Mouse (Mus musculus) MEL (cell line): Measurements from ENCODE around the gene Tmem106c. TPM values are rescaled to one million over a fixed set of nuclear protein-coding genes. Genes with fewer than 3 reads are reported as not detected.

Source experiments
- DNase-seq: peaks from one replicate; pipeline ENCODE4 v3.0.0; 2011; ENCODE audit warnings: low read depth, low spot score
- H3K27ac ChIP-seq: 2 replicates; pipeline ENCODE4 v1.5.1; 2012; ENCODE audit warnings: low read depth, mild to moderate bottlenecking, control low read depth, low read length, moderate library complexity; ENCODE audit not compliant: control insufficient read depth
- H3K27me3 ChIP-seq, 2 experiments: fragments of 150-350 bp in 1 of 2; sonication (generic) in 1 of 2; 2 replicates each; pipeline ENCODE4 v1.6.1; 2012; ENCODE audit warnings: low read length in 2 of 2, mild to moderate bottlenecking in 2 of 2, improper control_type of control experiment in 1 of 2, moderate library complexity in 1 of 2; ENCODE audit not compliant: insufficient read depth in 2 of 2, control insufficient read depth in 1 of 2
- H3K36me3 ChIP-seq, 2 experiments: 2 replicates each; pipeline ENCODE4 v1.6.1; 2012 to 2014; ENCODE audit warnings: low read length in 2 of 2, improper control_type of control experiment in 1 of 2, inconsistent platforms in 1 of 2, mild to moderate bottlenecking in 1 of 2; ENCODE audit not compliant: insufficient read depth in 2 of 2, control insufficient read depth in 1 of 2
- H3K4me1 ChIP-seq, 2 experiments: fragments of 150-350 bp in 1 of 2; sonication (generic) in 1 of 2; 2 replicates each; pipeline ENCODE4 v1.6.1; 2012; ENCODE audit warnings: low read length in 2 of 2, improper control_type of control experiment in 1 of 2, mild to moderate bottlenecking in 1 of 2; ENCODE audit not compliant: insufficient read depth in 2 of 2, control insufficient read depth in 1 of 2
- H3K4me3 ChIP-seq, 2 experiments: fragments of 150-350 bp in 1 of 2; sonication (generic) in 1 of 2; 2 replicates each; pipeline ENCODE4 v1.5.1; 2012; ENCODE audit warnings: low read depth in 2 of 2, low read length in 2 of 2, mild to moderate bottlenecking in 2 of 2, moderate library complexity in 2 of 2, control low read depth in 1 of 2, improper control_type of control experiment in 1 of 2; ENCODE audit not compliant: control insufficient read depth in 1 of 2, insufficient read depth in 1 of 2
- H3K79me2 ChIP-seq: 2 replicates; pipeline ENCODE4 v1.6.1; 2012; ENCODE audit warnings: mild to moderate bottlenecking, low read length, moderate library complexity; ENCODE audit not compliant: control insufficient read depth, poor library complexity, insufficient read depth
- H3K9ac ChIP-seq: 2 replicates; pipeline ENCODE4 v1.6.1; 2012; ENCODE audit warnings: low read depth, mild to moderate bottlenecking, control low read depth, low read length, moderate library complexity; ENCODE audit not compliant: control insufficient read depth, poor library complexity, severe bottlenecking
- H3K9me3 ChIP-seq: fragments of 150-350 bp; sonication (generic); replicated peaks from 2 replicates; pipeline ENCODE4 v1.6.1; 2012; ENCODE audit warnings: mild to moderate bottlenecking, low read length, improper control_type of control experiment, moderate library complexity; ENCODE audit not compliant: insufficient read depth
- BHLHE40 ChIP-seq: IDR thresholded peaks from 2 replicates; pipeline ENCODE4 v1.6.1; 2012; ENCODE audit warnings: low read depth, mild to moderate bottlenecking, inconsistent platforms, low read length, improper control_type of control experiment, borderline replicate concordance
- E2F4 ChIP-seq: IDR thresholded peaks from 2 replicates; pipeline ENCODE4 v1.6.1; 2011; ENCODE audit warnings: low read depth, low read length, improper control_type of control experiment, borderline replicate concordance
- GATA1 ChIP-seq: IDR thresholded peaks from 2 replicates; pipeline ENCODE4 v1.6.1; 2011; ENCODE audit warnings: low read depth, low read length, improper control_type of control experiment
- HCFC1 ChIP-seq: IDR thresholded peaks from 2 replicates; pipeline ENCODE4 v1.6.1; 2012; ENCODE audit warnings: low read depth, mild to moderate bottlenecking, inconsistent platforms, low read length, improper control_type of control experiment, moderate library complexity
- JUND ChIP-seq: IDR thresholded peaks from 2 replicates; pipeline ENCODE4 v1.6.1; 2011; ENCODE audit warnings: low read depth, mild to moderate bottlenecking, improper control_type of control experiment, low read length
- MAFK ChIP-seq: IDR thresholded peaks from 2 replicates; pipeline ENCODE4 v1.6.1; 2011; ENCODE audit warnings: low read depth, mild to moderate bottlenecking, low read length, improper control_type of control experiment, borderline replicate concordance
- MEF2A ChIP-seq: IDR thresholded peaks from 2 replicates; pipeline ENCODE4 v1.6.1; 2014; ENCODE audit warnings: low read depth, mild to moderate bottlenecking, inconsistent platforms, low read length, improper control_type of control experiment; ENCODE audit not compliant: poor library complexity, insufficient replicate concordance, severe bottlenecking; ENCODE audit errors: extremely low read depth
- MYC ChIP-seq: IDR thresholded peaks from 2 replicates; pipeline ENCODE4 v1.6.1; 2011; ENCODE audit warnings: low read depth, mild to moderate bottlenecking, low read length, improper control_type of control experiment, moderate library complexity
- NELFE ChIP-seq: IDR thresholded peaks from 2 replicates; pipeline ENCODE4 v1.6.1; 2011; ENCODE audit warnings: low read depth, low read length, improper control_type of control experiment
- POLR2AphosphoS2 ChIP-seq: IDR thresholded peaks from 2 replicates; pipeline ENCODE4 v1.6.1; 2011; ENCODE audit warnings: low read length, improper control_type of control experiment
- RCOR1 ChIP-seq: IDR thresholded peaks from 2 replicates; pipeline ENCODE4 v1.6.1; 2012; ENCODE audit warnings: low read depth, mild to moderate bottlenecking, inconsistent platforms, low read length, improper control_type of control experiment
- SIN3A ChIP-seq: IDR thresholded peaks from 2 replicates; pipeline ENCODE4 v1.6.1; 2012; ENCODE audit warnings: low read length, improper control_type of control experiment, inconsistent platforms
- SMC3 ChIP-seq: IDR thresholded peaks from 2 replicates; pipeline ENCODE4 v1.6.1; 2011; ENCODE audit warnings: low read depth, low read length, improper control_type of control experiment
- TCF12 ChIP-seq: IDR thresholded peaks from 2 replicates; pipeline ENCODE4 v1.6.1; 2014; ENCODE audit warnings: low read depth, mild to moderate bottlenecking, inconsistent platforms, low read length, improper control_type of control experiment, moderate library complexity
- UBTF ChIP-seq: IDR thresholded peaks from 2 replicates; pipeline ENCODE4 v1.6.1; 2012; ENCODE audit warnings: low read depth, mild to moderate bottlenecking, inconsistent platforms, low read length, improper control_type of control experiment, moderate library complexity, borderline replicate concordance; ENCODE audit not compliant: insufficient read depth
- USF1 ChIP-seq: IDR thresholded peaks from 2 replicates; pipeline ENCODE4 v1.6.1; 2014; ENCODE audit warnings: low read depth, mild to moderate bottlenecking, inconsistent platforms, low read length, improper control_type of control experiment, moderate library complexity
- USF2 ChIP-seq, 2 experiments: IDR thresholded peaks; 2 replicates each; pipeline ENCODE4 v1.6.1; 2011 to 2012; ENCODE audit warnings: improper control_type of control experiment in 2 of 2, low read length in 2 of 2, borderline replicate concordance in 1 of 2, inconsistent platforms in 1 of 2, low read depth in 1 of 2, mild to moderate bottlenecking in 1 of 2; ENCODE audit not compliant: insufficient read depth in 1 of 2
- ZC3H11A ChIP-seq: IDR thresholded peaks from 2 replicates; pipeline ENCODE4 v1.6.1; 2012; ENCODE audit warnings: low read depth, mild to moderate bottlenecking, inconsistent platforms, low read length, improper control_type of control experiment
- ZKSCAN1 ChIP-seq: IDR thresholded peaks from 2 replicates; pipeline ENCODE4 v1.6.1; 2012; ENCODE audit warnings: low read depth, mild to moderate bottlenecking, inconsistent platforms, low read length, improper control_type of control experiment, moderate library complexity
- ZNF384 ChIP-seq: IDR thresholded peaks from 2 replicates; pipeline ENCODE4 v1.6.1; 2012; ENCODE audit warnings: low read depth, mild to moderate bottlenecking, inconsistent platforms, low read length, improper control_type of control experiment
- polyA plus RNA-seq, 2 experiments: library from polyadenylated mRNA; stranded (reverse) in 1 of 2; unstranded in 1 of 2; fragments of >175 nt in 1 of 2; fragments of >200 nt in 1 of 2; gene quantifications; 2 replicates each; pipeline versions ENCODE4 v1.2.1 to v1.2.4; 2012; ENCODE audit warnings: low replicate concordance in 2 of 2, low read depth in 1 of 2; ENCODE audit not compliant: insufficient read length in 2 of 2, insufficient read depth in 1 of 2, missing spikeins in 1 of 2
- total RNA-seq: library from RNA; depleted of rRNA; stranded (reverse); fragments of 300-350 nt; gene quantifications from 2 replicates; pipeline ENCODE4 v1.2.3, GENCODE M21; 2012; rRNA removed

Gene Tmem106c
- total and polyA plus RNA-seq, 3 experiments: 54.3 to 121 TPM; not detected in 1

- TF ChIP-seq POLR2AphosphoS2 (no peak), SMC3 (no peak), MEF2A (no peak), HCFC1 (no peak), JUND (no peak), E2F4 (no peak), NELFE (no peak), ZKSCAN1 (no peak), MYC (no peak), UBTF (no peak), USF1 (no peak), SIN3A (no peak), MAFK (no peak), ZC3H11A (no peak), BHLHE40 (no peak), ZNF384 (no peak), GATA1 (no peak), RCOR1 (no peak), USF2 (IDR thresholded peaks at IDR 0.05; ENCODE audit: borderline replicate concordance in 1 of 2, insufficient read depth in 1 of 2, low read depth in 1 of 2, low read length in 2 of 2) (no peak), TCF12 (no peak)
- Histone ChIP-seq H3K27me3 (peaks cover 5 to 9% of the 10 kb centered on the region in 2 experiments), H3K4me3 (no peak overlapping the region), H3K4me1 (no peaks in the 10 kb centered on the region), H3K27ac (no peak overlapping the region), H3K9me3 (no peaks in the 10 kb centered on the region), H3K9ac (no peak overlapping the region), H3K79me2 (no peaks in the 10 kb centered on the region), H3K36me3 (no peaks in the 10 kb centered on the region)
- DNase-seq: no peak
These were observed 55.0 kb downstream of the Tmem106c start for GRCm38 (mm10) chr15:98019047-98019446.

Other genes with a start within 250 kb of the Tmem106c start
- gene Endou, start 232.9 kb upstream of the Tmem106c start, total RNA-seq: 0.07 and 0.08 TPM in 2 replicates
- under 1 TPM in 1 of 2 experiments, not detected in 1; 0.10 TPM for gene Endou, start 232.9 kb upstream of the Tmem106c start, polyA plus RNA-seq
- 4.0 and 7.4 TPM in 2 replicates for gene Rapgef3, start 196.2 kb upstream of the Tmem106c start, total RNA-seq
- 1 to 10 TPM in 1 of 2 experiments, not detected in 1; 6.6 TPM for gene Rapgef3, start 196.2 kb upstream of the Tmem106c start, polyA plus RNA-seq
- gene Slc48a1, start 185.7 kb upstream of the Tmem106c start, total RNA-seq: 116 and 136 TPM in 2 replicates
- 100 to 1,000 TPM in 1 of 2 experiments, not detected in 1; 299 TPM for gene Slc48a1, start 185.7 kb upstream of the Tmem106c start, polyA plus RNA-seq
- gene Hdac7, start 119.7 kb upstream of the Tmem106c start, total RNA-seq: 100 and 102 TPM in 2 replicates
- 100 to 1,000 TPM in 1 of 2 experiments, not detected in 1; 389 TPM for gene Hdac7, start 119.7 kb upstream of the Tmem106c start, polyA plus RNA-seq
- 0.54 and 0.69 TPM in 2 replicates for gene Vdr, start 53.6 kb upstream of the Tmem106c start, total RNA-seq
- 1 to 10 TPM in 1 of 2 experiments, not detected in 1; 1.9 TPM for gene Vdr, start 53.6 kb upstream of the Tmem106c start, polyA plus RNA-seq
- gene Col2a1, start 40.5 kb downstream of the Tmem106c start, total RNA-seq: 0.04 TPM in 1 of 2 replicates, not detected in the other
- under 1 TPM in 1 of 2 experiments, not detected in 1; 0.04 TPM for gene Col2a1, start 40.5 kb downstream of the Tmem106c start, polyA plus RNA-seq
- 96.0 and 150 TPM in 2 replicates for gene Pfkm, start 128.4 kb downstream of the Tmem106c start, total RNA-seq
- 100 to 1,000 TPM in 1 of 2 experiments, not detected in 1; 125 TPM for gene Pfkm, start 128.4 kb downstream of the Tmem106c start, polyA plus RNA-seq
- 34.1 and 41.4 TPM in 2 replicates for gene Senp1, start 129.5 kb downstream of the Tmem106c start, total RNA-seq
- 10 to 100 TPM in 1 of 2 experiments, not detected in 1; 96.5 TPM for gene Senp1, start 129.5 kb downstream of the Tmem106c start, polyA plus RNA-seq
- gene Asb8, start 201.4 kb downstream of the Tmem106c start, total RNA-seq: 28.7 and 33.1 TPM in 2 replicates
- gene Asb8, start 201.4 kb downstream of the Tmem106c start, polyA plus RNA-seq: 10 to 100 TPM in 1 of 2 experiments, not detected in 1; 38.2 TPM
- not detected in 2 replicates for gene Ccdc184, start 203.0 kb downstream of the Tmem106c start, total RNA-seq
- gene Ccdc184, start 203.0 kb downstream of the Tmem106c start, polyA plus RNA-seq: under 1 TPM in 1 of 2 experiments, not detected in 1; 0.52 TPM
- not detected in 2 replicates for gene Olfr288, start 231.3 kb downstream of the Tmem106c start, total RNA-seq
- gene Olfr288, start 231.3 kb downstream of the Tmem106c start, polyA plus RNA-seq: not detected